Mouse (Mus musculus): Measurements from ENCODE around the gene Rps6kc1.

- TF ChIP-seq CTCF (IDR thresholded peaks at IDR 0.05; ENCODE audit: low read depth, low read length) (no peak), POLR2A (IDR thresholded peaks at IDR 0.05; ENCODE audit: extremely low read depth, insufficient read depth, low read length) (no peak)
Measured at GRCm38 (mm10) chr1:190732803-190733202, 178.8 kb downstream of the Rps6kc1 start.

Measured in liver, adult 2 months (tissue).